Mouse (Mus musculus) spleen, adult 18-20 months (tissue): ENCODE results near the gene H13.

Experiments used
- DNase-seq, 2 experiments: peaks; one replicate each; pipeline ENCODE4 v3.0.0; 2022; ENCODE audit warnings: mixed read lengths in 2 of 2

The H13 gene

GRCm38 (mm10) chr2:152704256-152704605 lies 35.0 kb downstream of the H13 start:
- DNase-seq = no peak

GRCm38 (mm10) chr2:152704811-152705370 lies 35.6 kb downstream of the H13 start:
- no peak for DNase-seq

- DNase-seq = no peak
Measured at GRCm38 (mm10) chr2:152705993-152706571, 36.8 kb downstream of the H13 start.

- DNase-seq = no peak
Measured at GRCm38 (mm10) chr2:152707186-152707585, 37.9 kb downstream of the H13 start.

- DNase-seq = peak; percentile 29 to 32
Measured at GRCm38 (mm10) chr2:152707627-152708026, 38.4 kb downstream of the H13 start.

GRCm38 (mm10) chr2:152709066-152709465 lies 39.8 kb downstream of the H13 start:
- no peak for DNase-seq

- no peak for DNase-seq
Measured at GRCm38 (mm10) chr2:152716241-152716772, 47.0 kb downstream of the H13 start.

GRCm38 (mm10) chr2:152717652-152718051 lies 48.4 kb downstream of the H13 start:
- DNase-seq = no peak

- no peak for DNase-seq
Measured at GRCm38 (mm10) chr2:152718076-152718475, 48.8 kb downstream of the H13 start.

- DNase-seq = no peak
Measured at GRCm38 (mm10) chr2:152723651-152724331, 54.5 kb downstream of the H13 start.

- DNase-seq = no peak
Measured at GRCm38 (mm10) chr2:152724332-152724723, 55.1 kb downstream of the H13 start.

- no peak for DNase-seq
Measured at GRCm38 (mm10) chr2:152725178-152725750, 56.0 kb downstream of the H13 start.

- DNase-seq = no peak
Measured at GRCm38 (mm10) chr2:152726213-152726612, 57.0 kb downstream of the H13 start.

GRCm38 (mm10) chr2:152726751-152727335 lies 57.6 kb downstream of the H13 start:
- no peak for DNase-seq

- DNase-seq = no peak
Measured at GRCm38 (mm10) chr2:152727795-152728510, 58.7 kb downstream of the H13 start.

- no peak for DNase-seq
Measured at GRCm38 (mm10) chr2:152728594-152728993, 59.3 kb downstream of the H13 start.

- DNase-seq = no peak
Measured at GRCm38 (mm10) chr2:152729013-152729635, 59.9 kb downstream of the H13 start.

- no peak for DNase-seq
Measured at GRCm38 (mm10) chr2:152729636-152730020, 60.4 kb downstream of the H13 start.

- DNase-seq = no peak
Measured at GRCm38 (mm10) chr2:152733201-152733600, 63.9 kb downstream of the H13 start.

- DNase-seq = no peak
Measured at GRCm38 (mm10) chr2:152734501-152734900, 65.2 kb downstream of the H13 start.

GRCm38 (mm10) chr2:152734984-152735383 lies 65.7 kb downstream of the H13 start:
- DNase-seq = peak; percentile 46 to 57

GRCm38 (mm10) chr2:152736090-152736601 lies 66.9 kb downstream of the H13 start, which contains the start of gene Id1:
Gene Id1, plus strand, starts transcription at chr2:152736251.
- DNase-seq = peak; percentile 27 to 39
